In genomic region chr1:194927887-194928286, GRCm38 (mm10) we compare ENCODE assay signal across 8 mouse cellular contexts. TPM values are rescaled to one million over a fixed set of nuclear protein-coding genes. Genes with fewer than 3 reads are reported as not detected.
DNase-seq lines count a peak whose midpoint lies in the region; ATAC-seq lines count a peak whose summit lies in the region.

No protein-coding gene starts in this region.

- no peak overlapping the region for H3K27ac ChIP-seq in kidney, embryonic 14.5 days (ENCODE audit: low read depth, low read length)
- H3K27ac ChIP-seq in forebrain, embryonic 11.5 days (ENCODE audit: low read depth, low read length) = no peak overlapping the region

- no peaks in the 10 kb centered on the region for H3K4me1 ChIP-seq in kidney, embryonic 14.5 days (ENCODE audit: control insufficient read depth, insufficient read depth, low read length)
- no peaks in the 10 kb centered on the region for H3K4me1 ChIP-seq in forebrain, embryonic 11.5 days (replicated peaks; ENCODE audit: control insufficient read depth, insufficient read depth, low read length)

- no peaks in the 10 kb centered on the region for H3K36me3 ChIP-seq in kidney, embryonic 14.5 days (ENCODE audit: control insufficient read depth, insufficient read depth, low read length)
- H3K36me3 ChIP-seq in forebrain, embryonic 11.5 days (ENCODE audit: control insufficient read depth, insufficient read depth, low read length) = no peaks in the 10 kb centered on the region

- peak; percentile 78 for ATAC-seq in kidney, embryonic 14.5 days (ENCODE audit: low FRiP score, low TSS enrichment)
- ATAC-seq in forebrain, embryonic 11.5 days (replicated peaks; ENCODE audit: low FRiP score) = no peak

- no peaks in the 10 kb centered on the region for H3K27me3 ChIP-seq in kidney, embryonic 14.5 days (ENCODE audit: control insufficient read depth, insufficient read depth, low read length)
- H3K27me3 ChIP-seq in forebrain, embryonic 11.5 days (ENCODE audit: control insufficient read depth, insufficient read depth, low read length) = no peaks in the 10 kb centered on the region

- DNase-seq in heart, adult 11 months = peak; percentile 98
- DNase-seq in heart, adult 8-10 months (ENCODE audit: low spot score) = no peak
- peak; percentile 72 to 84 for DNase-seq in heart, adult 9 months (ENCODE audit: low spot score in 2 of 2)
- DNase-seq in lung, postnatal 10 days = peak; percentile 77
- DNase-seq in forebrain, embryonic 11.5 days (ENCODE audit: low spot score) = no peak
- DNase-seq in right cerebral cortex, postnatal 10 days (ENCODE audit: low spot score in 2 of 2) = no peak
- no peak for DNase-seq in right cerebral cortex, adult 2 months (ENCODE audit: low spot score in 2 of 2)

- no peaks in the 10 kb centered on the region for H3K9me3 ChIP-seq in kidney, embryonic 14.5 days (ENCODE audit: control insufficient read depth, low read length)
- no peaks in the 10 kb centered on the region for H3K9me3 ChIP-seq in forebrain, embryonic 11.5 days (ENCODE audit: control insufficient read depth, low read length)

- H3K4me2 ChIP-seq in kidney, embryonic 14.5 days (replicated peaks; ENCODE audit: low read depth, low read length) = no peak overlapping the region
- H3K4me2 ChIP-seq in forebrain, embryonic 11.5 days (ENCODE audit: low read depth, low read length, severe bottlenecking) = no peak overlapping the region

- H3K9ac ChIP-seq in kidney, embryonic 14.5 days (ENCODE audit: low read depth, low read length) = no peak overlapping the region
- no peak overlapping the region for H3K9ac ChIP-seq in forebrain, embryonic 11.5 days (ENCODE audit: low read length)

- 46% methylated on average over 3 of the region's 3 CpGs for WGBS in kidney, embryonic 14.5 days
- WGBS in forebrain, embryonic 11.5 days = 60% methylated on average over 3 of the region's 3 CpGs

- no peak overlapping the region for H3K4me3 ChIP-seq in kidney, embryonic 14.5 days (ENCODE audit: low read length)
- no peak overlapping the region for H3K4me3 ChIP-seq in forebrain, embryonic 11.5 days (ENCODE audit: low read depth, low read length)

RNA-seq across cellular contexts. Expression of gene Cd34, which starts 10.7 kb away (rescaled TPM):
- 10 to 100 TPM; 70.6 to 81.5 (median 80.7) TPM for total RNA-seq in heart, adult 8-10 months (2022)
- polyA plus RNA-seq in kidney, embryonic 14.5 days (2014; fragmentation: Nextera tagmentation; extraction: Ambion mirVana) = 70.5 and 90.2 TPM in 2 replicates
- 51.0 and 54.7 TPM in 2 replicates for polyA plus RNA-seq in forebrain, embryonic 11.5 days (2014; fragmentation: Nextera tagmentation; extraction: Ambion mirVana)

Comparison
In these comparisons a context has a peak if more than half of its experiments do, and no peak if none do; other contexts are left out.
1. DNase-seq: peak in heart, adult 11 months (single experiment), heart, adult 9 months (2 of 2) and lung, postnatal 10 days (single experiment); none in heart, adult 8-10 months (single experiment), forebrain, embryonic 11.5 days (single experiment), right cerebral cortex, postnatal 10 days (0 of 2) and right cerebral cortex, adult 2 months (0 of 2).